Mouse (Mus musculus) lung, postnatal 0 days (tissue): ENCODE measurements around the gene Ccdc65.

Experiments used
- CTCF ChIP-seq: IDR thresholded peaks from 2 replicates; pipeline ENCODE4 v1.5.1; 2016; ENCODE audit warnings: antibody characterized with exemption, mild to moderate bottlenecking
- EP300 ChIP-seq: IDR thresholded peaks from 2 replicates; pipeline ENCODE4 v1.6.1; 2016; ENCODE audit warnings: antibody characterized with exemption, mild to moderate bottlenecking, control low read depth

- peak; percentile 22; the same call in 1 of the 2 replicates for TF ChIP-seq CTCF
- TF ChIP-seq EP300, result no peak
These were observed 30.9 kb upstream of the Ccdc65 start, which contains the start of gene Rnd1 for GRCm38 (mm10) chr15:98676940-98677728.
